Mouse (Mus musculus): ENCODE results near the gene Hist4h4. TPM values are rescaled to one million over a fixed set of nuclear protein-coding genes. Genes with fewer than 3 reads are reported as not detected.

Gene Hist4h4
- polyA plus RNA-seq, 1 experiment = 2.6 TPM

DNA sequence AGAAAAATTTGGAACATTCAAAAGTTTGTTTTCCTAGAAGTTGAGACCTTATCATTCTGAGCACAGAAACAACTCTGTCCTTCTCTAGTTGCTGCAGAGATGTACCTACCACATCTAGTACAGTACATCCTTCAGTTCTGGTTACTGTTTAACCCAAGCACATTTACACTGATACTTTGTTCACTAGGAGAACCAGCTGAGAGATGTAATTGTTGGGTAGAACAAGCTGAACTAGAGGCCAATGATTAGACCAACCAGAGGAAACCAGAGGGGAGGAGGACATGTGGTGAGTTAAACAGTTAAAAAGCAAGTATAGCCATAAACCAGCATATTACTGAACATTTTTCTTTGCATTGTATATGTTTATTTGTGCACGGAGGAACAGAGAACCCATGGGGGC lies 27.8 kb downstream of the Hist4h4 start:
- no peaks in the 10 kb centered on the region for H3K36me3 ChIP-seq (ENCODE audit: control insufficient read depth)
- peaks cover 1% of the 10 kb centered on the region; the same call in 1 of the 2 replicates for H3K9me3 ChIP-seq (ENCODE audit: control insufficient read depth, low read length)
- no peaks in the 10 kb centered on the region for H3K27me3 ChIP-seq (ENCODE audit: control insufficient read depth)
- no peaks in the 10 kb centered on the region for H3K4me1 ChIP-seq (ENCODE audit: control insufficient read depth)
- H3K4me3 ChIP-seq (replicated peaks) = no peak overlapping the region
- TF ChIP-seq TAL1 (IDR thresholded peaks at IDR 0.05; ENCODE audit: low read length) (no peak), GATA1 (IDR thresholded peaks at IDR 0.05; ENCODE audit: low read length) (no peak)

DNA sequence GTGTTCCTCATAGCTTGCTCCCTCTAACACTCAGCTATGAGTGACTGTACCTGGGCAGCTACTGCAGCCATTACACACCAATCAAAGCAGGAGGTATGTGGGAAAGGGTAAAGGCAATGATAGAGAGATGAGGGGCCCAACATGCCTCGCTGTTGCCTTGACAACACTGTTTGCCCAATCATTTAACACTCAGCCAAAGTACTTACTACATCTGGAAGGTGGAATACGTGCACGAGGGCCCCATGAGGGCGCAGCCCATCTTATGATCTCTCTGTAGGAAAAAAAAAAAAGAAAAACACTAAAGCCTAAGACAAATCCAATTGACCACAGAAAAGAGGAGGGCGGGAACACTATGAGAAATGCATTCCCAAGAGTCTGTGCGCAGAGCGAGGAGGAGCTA lies 34.4 kb downstream of the Hist4h4 start:
- Histone ChIP-seq H3K4me3 (replicated peaks) (no peak overlapping the region), H3K27me3 (ENCODE audit: control insufficient read depth) (no peaks in the 10 kb centered on the region), H3K36me3 (ENCODE audit: control insufficient read depth) (no peaks in the 10 kb centered on the region), H3K4me1 (ENCODE audit: control insufficient read depth) (no peaks in the 10 kb centered on the region), H3K9me3 (ENCODE audit: control insufficient read depth, low read length) (peaks cover 2% of the 10 kb centered on the region; the same call in 1 of the 2 replicates)
- TF ChIP-seq TAL1 (IDR thresholded peaks at IDR 0.05; ENCODE audit: low read length) (no peak), GATA1 (IDR thresholded peaks at IDR 0.05; ENCODE audit: low read length) (no peak)

DNA sequence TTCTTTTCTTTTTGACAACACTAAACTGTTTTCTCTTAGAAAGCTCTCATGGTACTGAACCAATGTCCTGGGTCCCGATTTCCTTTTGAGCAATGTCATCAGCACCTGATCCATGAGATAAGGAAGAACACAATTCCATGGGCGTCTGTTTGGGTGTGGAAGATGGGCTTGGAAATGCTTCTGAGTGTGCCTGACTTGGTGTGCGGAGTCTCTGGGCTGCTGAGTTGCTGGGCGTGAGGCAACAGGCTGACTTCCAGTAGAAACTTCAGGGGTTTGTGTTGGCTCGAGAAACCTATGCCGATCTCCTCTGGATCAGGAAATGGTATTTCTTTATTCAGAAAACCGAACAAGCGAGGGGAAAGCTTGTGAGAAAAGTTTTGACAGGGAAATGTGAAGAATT lies 35.1 kb downstream of the Hist4h4 start:
- Histone ChIP-seq H3K9me3 (ENCODE audit: control insufficient read depth, low read length) (peaks cover 2% of the 10 kb centered on the region; the same call in 1 of the 2 replicates), H3K4me3 (replicated peaks) (no peak overlapping the region), H3K36me3 (ENCODE audit: control insufficient read depth) (no peaks in the 10 kb centered on the region), H3K4me1 (ENCODE audit: control insufficient read depth) (no peaks in the 10 kb centered on the region), H3K27me3 (ENCODE audit: control insufficient read depth) (no peaks in the 10 kb centered on the region)
- TF ChIP-seq GATA1 (IDR thresholded peaks at IDR 0.05; ENCODE audit: low read length) (no peak), TAL1 (IDR thresholded peaks at IDR 0.05; ENCODE audit: low read length) (no peak)

DNA sequence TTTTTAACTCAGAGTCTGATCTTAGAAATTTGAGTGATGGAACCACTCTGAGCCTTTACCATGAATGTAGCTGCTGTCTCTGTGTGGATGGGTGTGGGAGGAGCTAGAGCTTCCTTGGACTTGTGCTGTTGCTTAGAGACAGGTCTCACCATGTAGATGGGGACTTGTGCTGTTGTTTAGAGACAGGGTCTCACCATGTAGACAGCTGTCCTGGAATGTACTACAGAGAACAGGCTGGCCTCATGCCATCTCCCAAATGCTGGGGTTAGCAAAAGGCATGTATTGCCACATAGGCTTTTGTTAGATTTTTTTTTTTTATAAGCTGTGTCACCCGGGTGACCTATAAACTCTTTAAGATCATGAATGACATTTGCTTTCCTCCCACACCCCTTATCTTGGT lies 40.3 kb downstream of the Hist4h4 start:
- Histone ChIP-seq H3K9me3 (ENCODE audit: control insufficient read depth, low read length) (peaks cover 7% of the 10 kb centered on the region; the same call in 1 of the 2 replicates), H3K4me1 (ENCODE audit: control insufficient read depth) (no peaks in the 10 kb centered on the region), H3K4me3 (replicated peaks) (no peak overlapping the region), H3K27me3 (ENCODE audit: control insufficient read depth) (no peaks in the 10 kb centered on the region), H3K36me3 (ENCODE audit: control insufficient read depth) (no peaks in the 10 kb centered on the region)
- TF ChIP-seq GATA1 (IDR thresholded peaks at IDR 0.05; ENCODE audit: low read length) (no peak), TAL1 (IDR thresholded peaks at IDR 0.05; ENCODE audit: low read length) (no peak)

Other genes starting within 250 kb of the Hist4h4 start
- 0.03 and 0.07 TPM in 2 replicates for gene Plbd1, start 142.5 kb downstream of the Hist4h4 start, polyA plus RNA-seq (2012)
- gene Gucy2c, start 22.6 kb downstream of the Hist4h4 start, polyA plus RNA-seq (2012) = not detected in 2 replicates
- gene H2afj, start 3.8 kb upstream of the Hist4h4 start, polyA plus RNA-seq (2012) = 137 and 209 TPM in 2 replicates
- 0.59 and 1.4 TPM in 2 replicates for gene BC049715, start 23.2 kb upstream of the Hist4h4 start, polyA plus RNA-seq (2012)
- gene Wbp11, start 23.8 kb upstream of the Hist4h4 start, polyA plus RNA-seq (2012) = 28.6 and 29.6 TPM in 2 replicates
- not detected in 2 replicates for gene Smco3, start 31.0 kb upstream of the Hist4h4 start, polyA plus RNA-seq (2012)
- gene Art4, start 53.3 kb upstream of the Hist4h4 start, polyA plus RNA-seq (2012) = 2.1 and 2.2 TPM in 2 replicates
- not detected in 2 replicates for gene Mgp, start 71.4 kb upstream of the Hist4h4 start, polyA plus RNA-seq (2012)
- not detected in 2 replicates for gene Erp27, start 117.8 kb upstream of the Hist4h4 start, polyA plus RNA-seq (2012)
- not detected in 2 replicates for gene Pde6h, start 119.4 kb upstream of the Hist4h4 start, polyA plus RNA-seq (2012)
- gene Arhgdib, start 137.5 kb upstream of the Hist4h4 start, polyA plus RNA-seq (2012) = 0.27 and 0.49 TPM in 2 replicates

Measured in erythroblast, embryonic 14.5 days (primary cell).